Mouse (Mus musculus) 3T3-L1 (cell line): ENCODE measurements around the gene Rps15.
"Not testable (repeated sequence)": the region's sequence is repeated elsewhere in the genome, so short reads cannot be mapped to it uniquely, and the experiment has no call there.

ENCODE experiments used
- DNase-seq: peaks from one replicate; pipeline ENCODE4 v3.0.0-alpha.2; 2015; ENCODE audit warnings: low read depth, low spot score

Gene Rps15

DNA sequence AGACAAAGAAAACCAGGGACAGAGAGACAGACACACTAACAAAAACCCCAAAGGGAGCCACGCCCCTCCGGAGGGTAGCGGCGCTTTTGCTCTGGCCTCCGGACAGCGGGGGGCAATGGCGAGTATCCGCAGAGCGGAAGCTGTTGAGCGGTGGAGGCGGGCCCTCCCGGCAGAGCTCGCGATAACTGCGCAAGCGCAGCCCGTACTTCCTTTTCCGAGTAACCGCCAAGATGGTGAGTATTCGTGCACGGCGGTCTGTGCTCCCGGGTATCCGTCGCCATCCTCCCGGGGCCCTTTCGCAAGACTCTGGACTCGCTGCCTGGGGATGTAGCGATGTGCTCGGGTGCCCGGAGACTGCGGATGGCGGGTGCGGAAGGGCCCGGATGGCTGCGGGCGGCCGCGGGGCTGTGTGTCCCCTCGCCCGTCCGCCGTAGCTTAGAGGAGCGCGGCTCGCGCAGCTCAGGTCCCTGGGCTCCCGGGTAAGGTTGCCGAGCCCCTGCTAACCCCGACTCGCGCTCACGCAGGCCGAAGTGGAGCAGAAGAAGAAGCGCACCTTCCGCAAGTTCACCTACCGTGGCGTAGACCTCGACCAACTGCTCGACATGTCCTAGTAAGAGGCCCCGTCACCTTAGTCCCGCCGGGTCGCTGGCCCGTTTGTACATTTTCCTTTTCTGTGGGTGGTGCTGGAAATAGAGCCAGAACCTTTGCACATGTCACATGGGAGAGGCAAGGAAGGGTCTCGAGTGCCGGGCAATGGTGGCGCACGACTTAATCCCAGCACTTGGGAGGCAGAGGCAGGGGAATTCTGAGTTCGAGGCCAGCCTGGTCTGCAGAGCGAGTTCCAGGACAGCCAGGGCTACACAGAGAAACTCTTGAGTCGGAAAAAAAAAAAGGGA is at the start of gene Rps15:
Gene Rps15 (plus strand): TSS at position 203 of the 896 bp plus-strand sequence.
- DNase-seq: peak; percentile 96

DNA sequence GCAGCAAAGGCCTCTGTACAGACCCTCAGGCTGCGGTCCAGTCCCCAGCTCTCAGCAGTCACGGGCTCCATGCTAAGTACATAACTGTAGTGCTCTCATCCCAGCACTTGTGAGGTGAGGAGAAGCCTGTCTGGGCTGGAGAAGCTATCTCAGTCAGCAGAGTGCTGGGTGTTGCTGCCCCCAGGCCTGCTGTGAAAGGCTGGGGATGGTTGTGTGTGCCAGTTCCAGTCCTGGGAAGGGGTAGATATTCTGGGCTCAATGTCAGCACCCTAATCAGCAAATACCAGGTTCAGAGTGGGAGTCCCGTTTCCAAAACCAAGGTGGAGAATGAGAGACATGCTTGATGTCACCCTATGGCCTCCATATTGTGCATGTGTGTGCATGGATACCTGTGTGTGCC is 49.6 kb upstream of the Rps15 start:
- DNase-seq: no peak

DNA sequence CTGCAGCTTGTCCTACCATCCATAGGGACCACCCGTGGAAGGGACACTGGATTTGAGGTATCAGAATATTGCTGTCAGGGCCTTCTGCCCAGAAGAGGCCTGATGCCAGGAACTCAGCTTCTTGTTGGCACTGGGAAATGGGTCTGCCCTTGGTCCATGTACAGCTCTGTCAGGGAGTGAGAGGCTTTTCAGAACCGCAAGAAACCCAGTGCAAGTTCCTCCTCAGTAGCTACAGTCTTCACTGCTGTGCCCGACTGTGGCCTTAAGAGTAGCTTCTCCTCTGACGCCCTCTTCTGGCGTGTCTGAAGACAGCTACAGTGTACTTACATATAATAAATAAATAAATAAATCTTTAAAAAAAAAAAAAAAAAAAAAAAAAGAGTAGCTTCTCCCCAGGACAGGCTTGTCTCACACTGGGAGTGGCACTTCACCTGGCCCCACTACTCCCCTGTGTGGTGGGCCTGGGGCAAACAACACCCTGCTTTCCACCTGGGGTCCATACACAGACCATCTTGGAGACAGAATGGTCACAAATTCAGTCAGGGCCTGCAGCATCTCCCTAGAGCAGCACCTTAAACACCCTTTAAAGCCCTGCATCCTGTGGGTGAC is 47.4 kb upstream of the Rps15 start:
- peak; percentile 73 for DNase-seq

DNA sequence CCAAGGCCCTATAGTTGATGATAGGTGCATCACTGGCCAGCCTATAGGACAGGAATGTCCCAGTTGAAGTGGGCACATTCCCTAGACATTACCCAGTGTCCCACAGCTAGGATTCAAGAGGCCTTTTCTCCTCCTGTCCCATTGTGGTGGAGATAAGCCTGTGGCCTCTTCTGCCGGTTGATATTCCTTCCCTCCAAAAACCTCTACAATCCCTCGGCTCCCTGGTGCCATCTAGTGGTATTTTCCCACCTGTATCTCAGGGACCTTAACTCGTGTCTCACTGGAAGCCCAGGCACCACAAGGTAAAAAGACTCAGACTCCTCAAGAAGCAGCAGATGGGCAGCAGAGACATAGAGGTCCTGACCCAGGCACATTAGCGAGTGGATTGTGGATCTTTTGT is 46.7 kb upstream of the Rps15 start:
- DNase-seq: peak; percentile 93

DNA sequence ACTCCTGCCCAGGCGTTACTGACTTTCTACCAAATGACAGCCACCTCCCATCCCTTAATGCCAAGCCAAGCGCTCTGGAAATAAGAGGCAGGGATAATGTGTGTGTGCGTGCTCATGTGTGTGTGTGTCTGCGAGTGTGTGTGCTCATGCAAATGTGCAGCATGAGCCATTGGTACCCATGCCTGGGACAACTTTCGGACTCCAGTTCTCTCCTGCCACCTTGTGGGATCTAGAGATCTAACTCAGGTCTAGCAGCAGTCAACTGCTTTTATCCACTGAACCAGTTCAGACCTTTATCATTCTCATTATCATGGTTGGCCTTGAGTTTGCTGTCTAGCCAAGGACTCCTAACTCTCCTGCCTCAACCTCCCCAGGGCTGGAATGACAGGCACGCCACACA is 44.4 kb upstream of the Rps15 start:
- DNase-seq: peak; percentile 70

DNA sequence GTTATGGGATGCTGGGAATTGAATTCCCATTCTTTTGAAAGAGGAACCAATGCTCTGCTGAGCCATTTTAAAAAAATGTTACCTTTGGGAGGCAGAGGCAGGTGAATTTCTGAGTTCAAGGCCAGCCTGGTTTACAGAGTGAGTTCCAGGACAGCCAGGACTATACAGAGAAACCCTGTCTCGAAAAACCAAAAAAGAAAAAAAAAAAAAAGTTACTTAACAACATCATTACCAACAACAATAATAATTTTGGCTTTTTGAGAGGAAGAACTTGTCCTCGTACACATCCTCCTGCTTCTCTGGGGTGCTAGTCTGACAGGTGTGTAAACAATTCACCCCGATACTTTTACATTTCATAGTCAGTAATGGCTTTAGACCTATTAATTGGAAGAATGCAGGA is 43.8 kb upstream of the Rps15 start:
- not testable (repeated sequence) for DNase-seq

DNA sequence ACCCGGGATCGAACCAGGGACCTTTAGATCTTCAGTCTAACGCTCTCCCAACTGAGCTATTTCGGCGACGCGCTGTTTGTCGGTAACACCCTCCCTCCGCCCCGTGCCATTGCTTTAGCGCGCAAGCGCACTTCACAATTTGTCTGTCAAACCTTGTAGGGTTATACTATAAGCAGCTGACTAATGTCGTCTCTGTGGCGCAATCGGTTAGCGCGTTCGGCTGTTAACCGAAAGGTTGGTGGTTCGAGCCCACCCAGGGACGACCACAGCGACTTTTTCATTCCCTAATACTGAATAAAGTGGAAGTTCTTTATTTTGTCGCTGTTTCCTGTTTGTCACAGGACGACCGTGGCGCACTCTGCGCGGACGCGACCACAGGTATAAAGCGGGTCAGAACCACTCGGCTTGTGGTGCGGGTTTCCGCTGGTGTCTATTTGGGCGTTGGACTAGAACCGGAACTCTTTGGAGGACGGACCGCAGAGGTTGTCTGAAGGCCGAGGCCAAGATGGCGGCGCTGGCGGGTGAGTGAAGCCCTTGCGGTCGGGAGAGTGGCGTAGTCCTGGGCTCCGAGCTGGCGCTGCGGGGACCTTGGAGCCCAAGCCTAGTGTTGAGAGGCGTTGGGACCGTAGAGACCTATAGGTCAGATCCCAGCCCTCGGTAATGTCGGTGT is 43.1 kb upstream of the Rps15 start, which contains the start of gene Ndufs7:
Gene Ndufs7 (plus strand): TSS at position 151 of the 670 bp plus-strand sequence.
- DNase-seq: peak; percentile 93

DNA sequence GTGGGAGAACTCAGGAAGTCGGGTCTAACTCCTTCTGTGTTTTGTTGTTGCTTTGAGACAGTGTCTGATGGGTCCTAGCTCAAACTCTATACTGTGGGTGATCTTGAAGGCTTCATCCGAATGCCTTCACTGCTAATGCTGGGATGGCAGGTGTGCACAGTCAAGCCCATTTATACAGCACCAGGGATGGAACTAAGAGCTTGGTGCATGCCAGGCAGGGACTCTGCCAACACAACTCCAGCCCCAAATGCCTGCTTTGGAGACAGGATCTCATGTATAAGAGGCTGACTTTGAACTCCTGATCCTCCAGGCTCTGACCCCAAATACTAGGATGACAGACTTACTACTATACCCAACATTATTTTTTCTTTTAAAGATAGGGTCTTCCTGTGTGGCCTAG is 42.2 kb upstream of the Rps15 start:
- DNase-seq: no peak

DNA sequence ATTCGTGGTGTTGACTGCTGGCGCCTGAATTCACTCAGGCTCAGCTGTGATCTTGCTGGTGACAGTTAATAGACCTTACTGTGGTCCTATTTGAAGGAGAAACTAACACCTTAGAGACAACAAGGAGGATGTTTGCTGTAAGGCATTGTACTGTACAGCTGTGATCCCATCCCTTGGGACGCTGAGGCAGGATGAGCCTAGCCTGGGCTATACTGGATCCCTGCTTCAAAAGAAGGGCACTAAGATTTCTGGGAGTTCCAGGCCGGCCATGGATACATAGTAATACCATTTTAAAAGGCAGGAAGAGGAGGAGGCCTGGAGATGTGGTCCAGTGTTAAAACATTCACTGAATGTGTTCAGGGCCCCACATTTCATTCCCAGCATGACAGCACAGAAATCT is 41.7 kb upstream of the Rps15 start:
- DNase-seq: no peak

DNA sequence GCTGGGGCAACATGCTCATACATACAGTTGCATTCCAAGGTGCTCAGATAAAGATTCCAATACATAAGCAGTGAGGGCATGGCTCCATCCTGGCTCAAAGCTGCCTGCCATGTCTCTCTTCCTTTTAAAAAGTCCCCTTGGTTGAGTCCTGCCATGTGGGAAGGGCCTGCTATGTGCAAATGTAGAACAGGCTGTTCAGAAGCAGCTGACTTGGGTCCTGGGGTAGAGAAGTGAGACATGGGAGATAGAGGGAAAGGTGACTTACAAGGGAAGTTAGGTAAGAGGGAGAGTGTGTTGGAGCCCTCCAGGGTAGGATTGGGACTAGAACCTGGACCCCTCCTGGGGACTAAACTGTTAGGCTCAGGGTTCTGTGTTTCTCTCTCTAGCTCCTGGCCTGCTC is 40.2 kb upstream of the Rps15 start:
- DNase-seq: no peak

DNA sequence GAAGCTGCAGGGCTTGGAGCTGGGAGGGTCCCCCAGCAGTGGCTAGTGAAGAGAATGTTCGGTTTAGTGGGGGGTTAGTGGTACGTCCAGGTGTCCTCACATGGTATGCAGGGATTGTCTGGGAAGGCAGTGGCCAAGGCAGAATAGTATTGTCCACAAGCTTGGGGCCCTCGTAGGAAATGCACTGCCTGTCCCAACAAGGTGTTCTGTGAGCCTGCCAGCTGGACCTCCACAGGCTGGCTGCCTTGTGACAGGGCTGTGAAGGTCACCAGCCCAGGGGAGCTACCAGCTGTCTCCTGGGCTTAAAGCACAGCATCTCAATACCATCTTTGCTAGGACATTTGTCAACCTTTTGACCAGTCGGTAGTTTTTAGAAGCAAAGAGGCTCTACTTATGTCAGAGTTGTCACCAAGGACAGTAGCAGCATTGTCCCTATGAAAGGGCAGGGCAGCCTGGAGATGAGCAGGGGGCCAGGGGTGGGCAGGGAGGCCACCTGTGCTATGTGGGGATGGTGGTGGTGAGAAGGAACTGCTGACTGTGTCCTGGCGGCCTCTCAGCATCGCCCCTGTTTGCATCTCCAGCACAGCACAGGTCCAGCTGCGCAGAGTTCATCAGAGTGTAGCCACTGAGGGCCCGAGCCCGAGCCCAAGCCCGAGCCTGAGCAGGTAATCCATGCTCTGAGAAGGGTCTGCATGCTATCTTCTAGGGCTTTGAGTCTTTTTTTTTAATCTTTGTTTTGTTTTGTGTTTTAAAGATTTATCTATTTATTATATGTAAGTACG is 39.6 kb upstream of the Rps15 start:
- DNase-seq: no peak

DNA sequence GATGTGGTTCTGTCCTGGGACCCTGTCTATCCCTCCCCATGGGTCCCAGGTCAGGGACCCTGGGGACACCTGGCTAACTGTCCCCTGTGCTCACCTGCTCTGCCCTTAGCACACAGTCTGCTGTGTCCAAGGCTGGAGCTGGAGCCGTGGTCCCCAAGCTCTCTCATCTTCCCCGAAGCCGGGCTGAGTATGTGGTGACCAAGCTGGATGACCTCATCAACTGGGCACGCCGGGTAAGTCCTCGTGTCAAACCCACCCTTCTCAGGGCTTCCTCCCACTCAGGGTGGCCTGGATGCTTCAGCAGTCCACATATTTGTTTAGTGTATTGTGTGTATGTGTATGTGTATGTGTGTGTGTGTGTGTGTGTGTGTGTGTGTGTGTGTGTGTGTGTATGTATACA is 38.7 kb upstream of the Rps15 start:
- DNase-seq: no peak

DNA sequence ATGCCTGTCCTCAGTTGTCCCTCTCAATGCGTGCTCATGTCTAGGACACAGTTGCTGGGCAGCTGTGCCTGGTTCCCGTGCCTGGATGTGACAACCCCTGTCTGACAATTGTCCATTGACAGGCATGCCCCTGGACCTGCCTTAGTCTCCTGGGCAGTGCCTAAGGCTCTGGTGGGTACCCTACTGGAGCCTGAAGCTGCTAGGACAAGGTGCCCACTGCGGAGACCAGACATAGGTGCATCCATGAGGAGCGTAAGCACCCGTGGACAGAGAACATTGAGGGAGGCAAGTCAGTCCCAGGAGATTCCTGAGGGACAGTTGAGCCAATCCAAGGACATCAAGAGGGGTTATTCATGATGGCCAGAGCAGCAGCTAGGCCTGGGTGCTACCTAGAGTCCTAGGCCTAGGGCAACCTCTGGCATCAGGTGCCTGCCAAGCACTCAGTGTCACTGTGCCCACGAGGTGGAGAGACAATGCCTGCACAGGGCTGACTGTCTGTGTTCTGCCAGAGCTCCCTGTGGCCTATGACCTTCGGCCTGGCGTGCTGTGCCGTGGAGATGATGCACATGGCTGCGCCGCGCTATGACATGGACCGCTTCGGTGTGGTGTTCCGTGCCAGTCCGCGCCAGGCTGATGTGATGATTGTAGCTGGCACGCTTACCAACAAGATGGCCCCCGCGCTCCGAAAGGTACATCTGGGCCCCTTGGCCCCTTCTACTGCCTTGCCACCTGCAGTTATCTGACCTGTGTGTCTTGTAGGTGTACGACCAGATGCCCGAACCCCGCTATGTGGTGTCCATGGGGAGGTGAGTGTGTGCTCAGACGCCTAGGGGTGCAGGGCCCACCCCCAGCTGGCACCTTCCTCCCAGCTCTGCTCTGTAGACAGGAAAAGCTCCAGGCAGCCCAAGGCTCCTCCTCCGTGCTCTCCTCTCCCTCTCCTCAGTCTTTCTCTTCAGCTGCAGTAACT is 37.6 kb upstream of the Rps15 start:
- no peak for DNase-seq

DNA sequence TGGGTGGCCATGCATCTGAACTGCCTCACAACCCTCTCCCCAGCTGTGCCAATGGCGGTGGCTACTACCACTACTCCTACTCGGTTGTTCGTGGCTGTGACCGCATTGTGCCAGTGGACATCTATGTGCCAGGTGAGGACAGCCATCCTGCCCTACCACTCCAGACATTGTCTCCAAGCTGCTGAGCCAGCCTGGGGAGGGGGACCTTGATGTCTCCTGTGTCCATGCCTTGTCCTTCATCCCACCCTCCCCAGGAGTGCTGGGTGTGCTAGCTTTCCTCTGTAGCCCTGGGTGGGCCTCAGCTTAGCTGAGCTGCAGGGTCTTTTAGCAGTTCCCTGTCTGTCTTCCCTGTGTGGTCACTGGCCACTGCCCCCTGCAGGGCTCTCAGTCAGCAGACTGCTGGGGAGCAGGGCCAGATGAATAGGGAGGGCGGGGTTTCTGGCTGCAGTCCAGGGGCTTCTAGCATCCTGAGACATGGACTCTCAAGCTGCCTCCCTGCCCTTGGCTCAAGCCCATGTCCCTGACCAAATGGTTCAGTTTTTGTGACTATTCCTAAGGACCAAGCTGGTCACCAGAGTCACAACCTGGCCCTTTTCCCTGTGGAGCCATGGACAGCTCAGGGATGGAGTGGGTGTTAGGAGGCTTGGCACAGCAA is 36.2 kb upstream of the Rps15 start:
- DNase-seq: peak; percentile 39

DNA sequence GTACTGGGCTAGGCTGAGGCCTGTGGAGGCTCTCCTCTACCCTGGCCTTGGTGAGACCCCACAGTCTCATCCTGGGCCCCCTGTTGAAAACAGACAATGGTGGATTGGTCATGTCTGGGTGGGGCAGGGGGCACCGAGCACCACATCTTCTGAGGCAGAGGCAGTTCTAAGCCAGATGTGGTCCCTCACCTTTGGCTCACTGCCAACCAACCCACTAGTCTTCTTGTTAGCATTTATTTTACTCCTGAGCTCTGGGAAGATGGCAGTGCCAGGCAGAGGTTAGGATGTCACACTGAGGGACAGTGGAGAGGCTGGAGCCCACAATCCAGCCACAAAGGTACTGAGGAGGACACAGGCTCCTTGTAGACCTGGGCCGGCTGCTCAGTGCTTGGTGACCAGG is 34.3 kb upstream of the Rps15 start:
- no peak for DNase-seq

DNA sequence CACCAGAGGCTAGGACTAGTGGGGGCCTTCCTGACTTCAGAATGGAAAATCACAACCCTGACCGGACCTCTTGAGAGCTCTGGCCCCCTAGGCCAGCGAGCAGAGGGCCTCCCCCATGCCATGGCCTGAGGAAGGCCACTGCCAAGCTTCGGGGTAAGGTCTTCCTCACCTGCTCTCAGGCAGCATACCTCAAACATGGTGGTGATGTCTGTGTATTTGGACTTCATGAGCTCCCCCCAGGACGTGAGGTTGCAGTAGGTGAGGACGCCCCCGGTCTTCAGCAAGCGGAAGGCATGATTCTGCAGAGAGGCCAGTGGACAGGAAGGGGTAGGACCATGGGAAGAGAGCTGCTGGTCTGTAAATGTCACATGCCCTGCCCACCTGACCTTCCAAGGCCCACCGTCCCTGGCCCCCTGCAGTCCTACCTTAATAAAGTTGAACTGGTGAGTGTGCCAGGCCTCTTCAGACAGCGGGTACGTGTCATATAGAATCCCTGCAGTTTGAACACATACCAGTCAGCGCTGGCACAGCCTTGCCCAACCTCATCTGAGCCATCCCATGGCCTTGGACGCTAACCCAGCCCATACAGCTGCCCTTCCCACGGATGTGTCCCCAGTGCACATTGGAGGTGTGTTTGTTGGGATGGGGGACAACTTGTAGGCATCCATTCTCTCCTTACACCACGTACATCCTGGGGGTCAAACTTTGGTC is 33.3 kb upstream of the Rps15 start:
- DNase-seq: no peak

DNA sequence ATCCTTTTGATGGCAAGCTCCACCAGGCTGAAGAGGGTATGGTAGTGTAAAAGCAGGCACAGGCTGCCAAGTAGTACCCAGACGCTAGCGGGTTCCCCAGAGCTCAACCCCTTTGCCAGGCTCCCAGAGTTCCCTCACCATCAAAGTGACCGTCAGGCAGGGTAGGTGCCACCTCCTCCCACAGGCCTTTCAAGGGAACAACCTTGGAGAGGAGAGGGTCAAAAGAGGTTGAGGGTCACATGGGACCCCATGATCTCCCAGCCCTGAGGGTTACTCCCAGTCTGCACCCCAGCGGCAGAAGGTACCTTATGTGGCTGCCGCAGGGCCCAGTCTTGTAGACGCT is 32.8 kb upstream of the Rps15 start:
- DNase-seq: no peak

DNA sequence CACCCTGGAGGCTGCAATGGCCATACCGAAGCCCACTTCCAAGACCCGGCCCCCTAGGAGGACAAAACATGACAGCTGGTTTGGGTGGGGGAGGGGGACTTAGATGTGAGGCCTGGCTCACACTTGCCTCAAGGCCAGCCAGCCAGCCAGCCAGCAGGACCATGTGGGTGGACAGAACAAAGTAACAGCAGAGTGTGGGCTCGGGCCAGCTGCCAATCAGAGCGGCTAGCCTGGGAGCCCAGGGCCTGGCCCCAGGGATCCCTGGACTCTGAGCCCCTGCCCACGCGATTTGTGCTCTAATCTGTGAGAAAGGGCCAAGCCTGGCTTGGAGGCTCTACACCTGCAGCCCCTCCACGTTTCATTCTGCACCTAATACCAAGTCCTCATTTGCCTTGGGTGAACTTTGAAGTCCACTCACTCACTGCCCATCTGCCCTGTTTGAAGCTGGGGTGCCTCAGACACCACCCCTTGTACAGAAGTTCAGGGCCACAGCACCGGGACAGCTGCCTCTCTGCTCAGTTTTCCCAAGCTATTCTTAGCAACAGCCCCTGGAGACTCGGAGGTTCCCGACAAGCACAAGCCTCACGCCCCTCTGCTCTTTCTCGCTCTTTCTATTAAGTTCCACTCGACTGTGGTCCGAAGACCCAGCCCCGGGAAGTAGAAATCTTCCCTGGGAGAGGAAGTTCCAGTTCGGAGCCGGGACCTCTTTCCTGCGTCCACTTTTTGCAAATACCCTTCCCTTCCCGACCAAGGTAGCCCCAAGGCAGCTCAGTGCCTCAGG is 32.2 kb upstream of the Rps15 start:
- peak; percentile 80 for DNase-seq
